Mouse (Mus musculus): Measurements from ENCODE around the gene Lrpap1.

The Lrpap1 gene

GRCm38 (mm10) chr5:35104960-35105921 is at the start of gene Lrpap1:
TSS of gene Lrpap1 (minus strand) at chr5:35105766.
- DNase-seq (ENCODE audit: low spot score): peak; percentile 81

- DNase-seq (ENCODE audit: low spot score): no peak
Measured at GRCm38 (mm10) chr5:35149939-35150338, 44.4 kb upstream of the Lrpap1 start.

GRCm38 (mm10) chr5:35149526-35149925 is 44.0 kb upstream of the Lrpap1 start:
- no peak for DNase-seq (ENCODE audit: low spot score)

DNA sequence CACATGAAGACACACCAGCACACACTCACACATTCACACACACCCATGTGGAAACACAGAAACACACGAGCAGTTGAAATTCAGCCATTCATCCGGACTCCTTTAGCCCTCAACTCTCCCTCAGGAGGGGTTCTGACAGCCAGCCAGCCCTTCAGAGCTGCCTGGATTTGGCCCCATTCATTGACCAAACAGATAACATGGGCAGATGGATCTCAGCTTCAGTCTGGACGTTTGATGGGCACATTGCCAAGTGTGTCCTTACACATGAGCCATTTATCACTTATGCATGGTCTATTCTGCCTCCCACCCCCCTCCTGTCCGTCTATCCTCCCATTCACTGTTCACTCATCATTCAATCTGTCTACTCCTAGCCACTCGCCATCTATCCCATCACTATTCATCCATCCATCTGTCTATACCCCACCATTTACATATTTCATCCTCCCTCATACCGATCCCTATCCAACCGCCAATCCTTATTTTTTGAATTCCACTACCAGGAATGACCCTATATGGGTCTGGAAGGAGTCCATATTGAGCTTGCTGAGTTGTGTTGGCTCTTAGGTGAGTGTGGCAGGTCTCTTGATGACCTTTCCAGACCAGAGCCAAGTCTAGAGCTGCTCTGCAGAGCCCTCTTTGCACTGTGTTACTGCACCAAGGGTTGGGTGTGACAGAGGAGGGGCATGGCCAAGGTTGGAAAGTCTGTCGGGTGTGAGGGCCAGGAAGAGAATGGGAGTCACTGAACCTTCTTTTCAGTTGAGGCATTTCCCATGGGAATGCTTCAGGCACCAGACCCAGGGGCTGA is 42.6 kb upstream of the Lrpap1 start:
- no peak for DNase-seq (ENCODE audit: low spot score)

DNA sequence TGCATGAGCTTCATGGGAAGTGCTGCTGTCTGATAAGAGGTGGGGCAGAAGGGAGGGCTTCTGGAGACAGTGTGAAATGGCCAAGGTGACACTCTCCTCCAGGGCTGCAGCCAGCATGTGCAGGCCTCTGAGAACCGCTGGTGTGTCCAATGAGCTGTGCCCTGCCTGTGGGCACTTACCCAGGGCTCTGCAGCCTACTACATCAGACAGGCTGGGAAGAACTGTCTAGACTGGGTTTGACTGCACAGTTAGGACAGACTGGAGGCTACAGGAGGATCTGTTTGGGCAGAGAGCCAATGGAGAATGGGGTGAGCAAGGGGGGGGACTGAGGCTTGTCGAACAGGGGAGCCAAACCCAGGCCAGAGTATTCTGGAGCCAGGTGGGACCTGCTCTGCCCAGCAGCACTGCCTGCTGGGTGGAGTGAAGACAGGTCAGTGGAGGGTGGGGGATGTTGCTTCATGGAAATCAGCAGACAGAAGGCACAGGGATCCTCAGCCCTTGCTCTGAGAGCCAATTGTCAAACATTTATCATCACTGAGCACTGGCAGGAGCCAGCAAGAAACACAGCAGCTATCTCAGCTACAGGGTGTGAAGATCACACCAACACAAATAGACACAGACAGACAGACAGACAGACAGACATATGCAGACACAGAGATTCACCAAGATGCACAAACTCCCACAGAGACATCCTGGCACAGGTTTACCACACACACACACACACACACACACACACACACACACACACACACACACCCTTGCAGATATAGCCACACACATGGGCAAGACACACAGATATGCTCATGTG is 41.8 kb upstream of the Lrpap1 start:
- DNase-seq (ENCODE audit: low spot score): no peak

DNA sequence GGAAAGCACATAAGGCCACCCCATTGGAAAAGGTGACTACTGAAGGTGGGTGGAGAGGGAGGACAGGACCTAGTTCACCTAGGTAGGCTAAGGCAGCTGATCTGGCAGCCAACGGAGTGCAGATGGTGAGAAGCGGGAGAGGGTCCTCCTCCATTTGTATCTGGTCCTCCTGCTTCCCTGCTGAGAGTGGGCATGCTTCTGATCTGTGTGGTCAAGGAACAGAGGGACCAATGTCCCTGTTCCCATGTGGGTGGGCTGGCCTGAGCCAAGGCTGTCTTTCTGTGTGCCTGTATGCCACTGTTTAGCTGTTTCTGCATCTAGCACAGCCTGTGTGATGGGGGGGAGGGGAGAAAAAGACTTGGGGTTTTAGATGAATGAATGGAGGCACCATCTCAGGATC is 41.2 kb upstream of the Lrpap1 start:
- no peak for DNase-seq (ENCODE audit: low spot score)

DNA sequence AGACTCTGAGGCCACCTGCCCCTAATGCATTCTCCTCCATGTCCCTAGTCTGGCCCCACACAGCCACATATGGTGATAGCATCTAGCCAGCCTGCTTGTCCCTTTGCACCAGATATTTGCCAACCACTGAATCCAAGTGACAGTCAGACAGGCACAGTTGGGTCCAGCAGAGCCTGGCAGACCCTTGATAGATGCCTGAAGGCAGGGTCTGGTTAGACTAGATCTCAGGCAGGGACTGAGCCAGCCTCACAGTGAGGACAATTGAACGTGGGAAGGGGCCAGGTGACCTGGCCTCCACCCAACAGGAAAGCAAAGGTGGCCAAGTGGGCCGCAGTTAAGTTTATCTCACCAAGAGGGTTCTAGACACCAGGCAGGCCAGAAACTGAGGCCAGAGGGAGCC is 39.1 kb upstream of the Lrpap1 start:
- DNase-seq (ENCODE audit: low spot score): no peak

- DNase-seq (ENCODE audit: low spot score): no peak
Measured at GRCm38 (mm10) chr5:35143460-35144245, 38.1 kb upstream of the Lrpap1 start.

GRCm38 (mm10) chr5:35142910-35143309 is 37.3 kb upstream of the Lrpap1 start:
- DNase-seq (ENCODE audit: low spot score): no peak

- no peak for DNase-seq (ENCODE audit: low spot score)
Measured at GRCm38 (mm10) chr5:35141316-35141715, 35.8 kb upstream of the Lrpap1 start.

- DNase-seq (ENCODE audit: low spot score): no peak
Measured at GRCm38 (mm10) chr5:35138183-35138611, 32.6 kb upstream of the Lrpap1 start.

- no peak for DNase-seq (ENCODE audit: low spot score)
Measured at GRCm38 (mm10) chr5:35137510-35138182, 32.1 kb upstream of the Lrpap1 start.

DNA sequence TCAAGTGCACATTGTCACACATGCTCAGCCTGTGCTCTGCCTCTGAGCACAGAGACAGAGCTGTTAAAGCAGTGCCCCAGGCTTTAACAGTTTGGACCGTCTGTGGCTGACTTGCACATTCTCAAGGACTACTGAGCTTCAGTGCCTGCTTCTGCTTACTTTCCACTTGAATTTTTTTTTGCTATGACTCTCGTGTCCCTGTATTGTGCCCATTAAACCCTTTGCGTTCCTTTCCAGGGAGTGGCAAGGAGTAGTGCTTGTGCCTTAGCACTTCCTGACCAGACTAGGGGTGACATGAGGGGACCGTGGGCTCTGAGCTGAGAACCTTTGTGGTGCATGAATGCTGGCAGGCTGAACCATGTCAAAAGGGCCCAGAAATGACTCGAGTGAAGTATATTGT is 30.3 kb upstream of the Lrpap1 start:
- no peak for DNase-seq (ENCODE audit: low spot score)

DNA sequence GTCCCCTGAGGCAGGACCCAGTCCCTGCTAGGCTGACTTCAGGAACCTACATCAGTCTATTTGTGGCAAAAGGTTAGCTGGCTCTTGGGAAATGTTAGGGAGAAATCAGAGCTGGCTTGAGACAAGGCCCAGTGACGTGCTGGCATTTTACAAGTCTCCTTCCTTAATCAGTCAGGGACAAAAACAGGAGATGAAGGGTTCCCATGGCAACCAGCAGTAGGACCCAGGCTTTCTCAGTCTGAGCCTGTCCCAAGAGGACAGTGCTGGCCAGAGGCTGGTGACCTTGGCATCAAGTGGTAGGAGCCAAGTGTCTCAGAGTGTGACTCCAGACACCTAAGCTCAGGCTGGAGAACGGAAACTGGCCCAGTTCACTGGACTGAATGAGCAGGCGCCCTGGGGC is 28.7 kb upstream of the Lrpap1 start:
- DNase-seq (ENCODE audit: low spot score): no peak

- no peak for DNase-seq (ENCODE audit: low spot score)
Measured at GRCm38 (mm10) chr5:35133468-35133867, 27.9 kb upstream of the Lrpap1 start.

DNA sequence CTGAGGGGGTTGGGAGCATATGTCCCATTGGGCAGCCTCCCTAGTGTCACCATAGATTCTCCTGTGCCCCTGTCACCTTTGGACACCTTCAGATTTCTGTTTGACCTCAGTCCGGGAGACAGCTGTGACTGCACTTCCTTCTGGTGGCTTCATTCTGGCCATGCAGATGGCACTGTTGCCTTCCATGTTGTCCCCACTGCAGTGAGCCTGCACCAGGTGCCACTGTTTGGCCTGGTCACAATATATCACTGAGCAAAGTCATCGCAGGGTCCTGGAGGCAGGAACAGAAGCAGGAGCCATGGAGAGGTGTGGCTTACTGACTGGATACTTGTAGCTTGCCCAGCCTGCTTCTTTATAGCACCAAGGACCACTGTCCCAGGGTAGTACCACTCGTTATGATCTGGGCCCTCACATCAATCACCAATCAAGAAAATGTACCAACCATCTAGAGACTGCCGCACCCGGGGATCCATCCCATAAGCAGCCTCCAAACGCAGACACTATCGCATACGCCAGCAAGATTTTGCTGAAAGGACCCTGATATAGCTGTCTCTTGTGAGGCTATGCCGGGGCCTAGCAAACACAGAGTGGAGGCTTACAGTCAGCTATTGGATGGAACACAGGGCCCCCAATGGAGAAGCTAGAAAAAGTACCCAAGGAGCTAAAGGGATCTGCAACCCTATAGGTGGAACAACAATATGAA is 26.9 kb upstream of the Lrpap1 start:
- no peak for DNase-seq (ENCODE audit: low spot score)

GRCm38 (mm10) chr5:35131773-35132172 is 26.2 kb upstream of the Lrpap1 start:
- peak; percentile 51 for DNase-seq (ENCODE audit: low spot score)

GRCm38 (mm10) chr5:35131237-35131636 is 25.7 kb upstream of the Lrpap1 start:
- DNase-seq (ENCODE audit: low spot score): no peak

GRCm38 (mm10) chr5:35129767-35130191 is 24.2 kb upstream of the Lrpap1 start:
- no peak for DNase-seq (ENCODE audit: low spot score)

- DNase-seq (ENCODE audit: low spot score): no peak
Measured at GRCm38 (mm10) chr5:35129208-35129607, 23.6 kb upstream of the Lrpap1 start.
